Mouse (Mus musculus): ENCODE results near the gene Cc2d1a. TPM values are rescaled to one million over a fixed set of nuclear protein-coding genes. Genes with fewer than 3 reads are reported as not detected.

Cc2d1a gene
- polyA plus RNA-seq, 1 experiment from 2014 or later = 18.6 TPM

GRCm38 (mm10) chr8:84170096-84170495, 22.4 kb upstream of the Cc2d1a start:
- H3K9me3 ChIP-seq (replicated peaks) = no peaks in the 10 kb centered on the region
- ATAC-seq = no peak
- whole genome bisulfite sequencing = 95% methylated on average over 5 of the region's 5 CpGs
- no peaks in the 10 kb centered on the region for H3K27me3 ChIP-seq
- H3K36me3 ChIP-seq (ENCODE audit: poor library complexity, severe bottlenecking) = peaks cover 58% of the 10 kb centered on the region
- no peak overlapping the region for H3K4me2 ChIP-seq
- H3K9ac ChIP-seq = no peak overlapping the region
- no peaks in the 10 kb centered on the region for H3K4me1 ChIP-seq
- no peak overlapping the region for H3K27ac ChIP-seq
- no peak overlapping the region for H3K4me3 ChIP-seq

GRCm38 (mm10) chr8:84167696-84168095, 20.0 kb upstream of the Cc2d1a start:
- Histone ChIP-seq H3K4me1 (no peaks in the 10 kb centered on the region), H3K9me3 (replicated peaks) (no peaks in the 10 kb centered on the region), H3K27me3 (no peaks in the 10 kb centered on the region), H3K9ac (no peak overlapping the region), H3K36me3 (ENCODE audit: poor library complexity, severe bottlenecking) (peaks cover 44% of the 10 kb centered on the region), H3K4me2 (no peak overlapping the region), H3K4me3 (no peak overlapping the region), H3K27ac (no peak overlapping the region; the same call in 1 of the 2 replicates)
- WGBS = 94% methylated on average over 2 of the region's 2 CpGs
- no peak for ATAC-seq

GRCm38 (mm10) chr8:84157620-84158019, 9.9 kb upstream of the Cc2d1a start:
- Histone ChIP-seq H3K36me3 (ENCODE audit: poor library complexity, severe bottlenecking) (peaks cover 36% of the 10 kb centered on the region), H3K27me3 (no peaks in the 10 kb centered on the region), H3K4me1 (no peaks in the 10 kb centered on the region), H3K27ac (no peak overlapping the region), H3K9ac (no peak overlapping the region), H3K9me3 (replicated peaks) (no peaks in the 10 kb centered on the region), H3K4me2 (no peak overlapping the region), H3K4me3 (no peak overlapping the region)
- ATAC-seq = no peak
- WGBS = 85% methylated on average over 4 of the region's 4 CpGs

DNA sequence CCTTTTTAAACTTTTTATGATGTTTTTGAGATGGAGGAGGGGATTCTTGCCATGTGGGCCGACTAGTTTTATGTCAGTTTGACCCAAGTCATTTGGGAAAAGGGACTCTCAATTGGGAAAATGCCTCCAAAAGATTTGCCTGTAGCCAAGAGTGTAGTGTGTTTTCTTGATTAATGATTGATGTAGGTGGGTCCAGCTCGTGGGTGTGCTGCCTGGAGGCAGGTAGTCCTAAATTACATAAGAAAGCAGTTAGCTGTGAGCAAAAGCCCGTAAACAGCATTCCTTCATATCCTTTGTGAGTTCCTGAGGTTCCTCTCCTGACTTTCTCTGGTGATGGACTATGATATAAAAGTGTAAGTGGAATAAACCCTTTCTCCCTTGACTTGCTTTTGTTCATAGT, 1.4 kb upstream of the Cc2d1a start:
- H3K36me3 ChIP-seq (ENCODE audit: poor library complexity, severe bottlenecking) = peaks cover 14% of the 10 kb centered on the region
- no peaks in the 10 kb centered on the region for H3K27me3 ChIP-seq
- no peak for ATAC-seq
- H3K4me3 ChIP-seq = no peak overlapping the region
- peaks cover 25% of the 10 kb centered on the region for H3K4me1 ChIP-seq
- WGBS = 81% methylated on average over 3 of the region's 3 CpGs
- no peak overlapping the region for H3K9ac ChIP-seq
- H3K4me2 ChIP-seq = no peak overlapping the region
- no peak overlapping the region for H3K27ac ChIP-seq
- no peaks in the 10 kb centered on the region for H3K9me3 ChIP-seq (replicated peaks)

- Histone ChIP-seq H3K9me3 (replicated peaks) (no peaks in the 10 kb centered on the region), H3K4me2 (peak overlapping the region; percentile 91), H3K27me3 (no peaks in the 10 kb centered on the region), H3K4me3 (peak overlapping the region; percentile 68), H3K4me1 (peaks cover 25% of the 10 kb centered on the region), H3K9ac (peak overlapping the region; percentile 86), H3K36me3 (ENCODE audit: poor library complexity, severe bottlenecking) (peaks cover 18% of the 10 kb centered on the region), H3K27ac (no peak overlapping the region)
- 89% methylated on average over 5 of the region's 5 CpGs for WGBS
- ATAC-seq = no peak; the same call in 1 of the 2 replicates
Observed at GRCm38 (mm10) chr8:84148531-84148850, 755 bp upstream of the Cc2d1a start.

GRCm38 (mm10) chr8:84147324-84147766, 391 bp downstream of the Cc2d1a start:
- Histone ChIP-seq H3K9me3 (replicated peaks) (no peaks in the 10 kb centered on the region), H3K36me3 (ENCODE audit: poor library complexity, severe bottlenecking) (peaks cover 30% of the 10 kb centered on the region), H3K27me3 (no peaks in the 10 kb centered on the region), H3K27ac (no peak overlapping the region), H3K4me3 (peak overlapping the region; percentile 68), H3K9ac (peak overlapping the region; percentile 86), H3K4me1 (peaks cover 25% of the 10 kb centered on the region), H3K4me2 (peak overlapping the region; percentile 91)
- ATAC-seq = no peak; the same call in 1 of the 2 replicates
- 11% methylated on average over 14 of the region's 14 CpGs for WGBS

GRCm38 (mm10) chr8:84144636-84145245, 3.0 kb downstream of the Cc2d1a start:
- H3K36me3 ChIP-seq (ENCODE audit: poor library complexity, severe bottlenecking) = peaks cover 55% of the 10 kb centered on the region
- WGBS = 92% methylated on average over 8 of the region's 8 CpGs
- ATAC-seq = no peak
- H3K4me2 ChIP-seq = no peak overlapping the region
- H3K27ac ChIP-seq = no peak overlapping the region
- H3K9ac ChIP-seq = no peak overlapping the region
- H3K9me3 ChIP-seq (replicated peaks) = no peaks in the 10 kb centered on the region
- no peak overlapping the region for H3K4me3 ChIP-seq
- no peaks in the 10 kb centered on the region for H3K27me3 ChIP-seq
- peaks cover 25% of the 10 kb centered on the region for H3K4me1 ChIP-seq

DNA sequence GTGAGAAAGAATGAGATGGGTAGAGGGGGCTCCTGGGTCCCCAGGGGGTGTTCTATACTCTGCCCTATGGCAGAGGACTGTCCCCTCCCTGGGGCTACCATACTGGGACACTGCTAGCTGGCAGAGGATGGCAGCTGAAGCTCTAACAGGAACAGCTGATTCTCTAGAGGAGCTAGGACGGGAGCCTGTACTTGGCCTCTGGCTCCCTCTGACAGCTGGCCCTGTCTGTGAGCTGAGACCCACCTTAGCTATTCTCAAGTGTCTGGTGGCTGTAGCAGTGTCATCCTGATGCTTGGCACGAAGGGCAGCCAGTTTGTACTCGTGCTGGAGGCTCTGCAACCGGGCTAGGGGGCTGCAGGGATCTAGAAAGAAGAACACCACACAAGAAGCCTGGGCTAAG, 6.9 kb downstream of the Cc2d1a start:
- Histone ChIP-seq H3K4me3 (no peak overlapping the region), H3K9me3 (replicated peaks) (no peaks in the 10 kb centered on the region), H3K4me1 (0 out of 2 replicates have a peak, but pooled peaks cover under 1% of the 10 kb centered on the region), H3K4me2 (no peak overlapping the region), H3K9ac (no peak overlapping the region), H3K36me3 (ENCODE audit: poor library complexity, severe bottlenecking) (peaks cover 94% of the 10 kb centered on the region), H3K27ac (no peak overlapping the region), H3K27me3 (no peaks in the 10 kb centered on the region)
- ATAC-seq = no peak
- 88% methylated on average over 4 of the region's 4 CpGs for WGBS

DNA sequence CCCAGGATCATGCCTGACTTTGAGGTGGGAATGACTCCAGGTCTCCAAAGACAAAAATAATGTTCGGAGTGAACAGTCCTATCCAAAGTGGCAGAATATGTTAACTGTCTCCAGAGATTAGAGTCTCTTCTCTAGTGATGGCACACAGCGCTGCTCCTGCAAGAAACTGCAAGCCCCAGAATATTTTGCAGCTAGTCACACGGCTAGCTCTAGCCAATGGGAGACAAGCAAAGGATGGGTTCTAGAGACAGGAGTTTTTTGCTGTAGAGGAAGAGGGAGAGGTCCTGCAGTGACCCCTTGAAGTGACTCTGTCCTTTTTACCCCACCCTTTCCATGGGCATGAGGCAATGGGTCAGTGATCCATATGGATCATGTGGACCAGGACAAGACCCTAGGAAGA, 9.9 kb downstream of the Cc2d1a start:
- no peaks in the 10 kb centered on the region for H3K4me1 ChIP-seq
- ATAC-seq = no peak
- no peak overlapping the region for H3K9ac ChIP-seq
- H3K9me3 ChIP-seq (replicated peaks) = no peaks in the 10 kb centered on the region
- peaks cover 99% of the 10 kb centered on the region for H3K36me3 ChIP-seq (ENCODE audit: poor library complexity, severe bottlenecking)
- no peaks in the 10 kb centered on the region for H3K27me3 ChIP-seq
- no peak overlapping the region for H3K4me3 ChIP-seq
- 93% methylated on average over 3 of the region's 3 CpGs for WGBS
- no peak overlapping the region for H3K27ac ChIP-seq
- H3K4me2 ChIP-seq = no peak overlapping the region

DNA sequence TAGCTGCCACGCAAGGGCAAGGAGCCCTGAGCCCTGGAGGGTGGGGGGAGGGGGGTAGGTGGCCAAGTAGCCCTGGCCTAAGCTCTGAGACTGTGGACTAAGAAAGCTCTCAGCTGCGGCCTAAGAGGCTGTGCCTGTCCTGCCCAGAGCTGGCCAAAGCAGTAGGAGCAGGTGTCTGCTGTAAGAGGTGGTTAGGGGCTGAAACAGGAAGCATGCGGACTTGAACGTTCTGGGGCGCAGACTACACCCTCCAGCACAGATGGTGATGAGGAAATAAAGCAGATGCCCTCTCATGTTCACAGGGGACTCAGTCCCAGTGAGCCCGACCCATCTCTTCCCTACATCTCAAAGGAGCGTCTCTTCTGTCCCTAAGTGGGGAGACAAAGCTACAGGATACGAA, 15.5 kb downstream of the Cc2d1a start:
- ATAC-seq = no peak
- Histone ChIP-seq H3K9me3 (replicated peaks) (no peaks in the 10 kb centered on the region), H3K9ac (no peak overlapping the region), H3K36me3 (ENCODE audit: poor library complexity, severe bottlenecking) (peaks cover 59% of the 10 kb centered on the region), H3K4me2 (no peak overlapping the region), H3K4me3 (no peak overlapping the region), H3K27ac (no peak overlapping the region), H3K27me3 (no peaks in the 10 kb centered on the region), H3K4me1 (peaks cover 5% of the 10 kb centered on the region; the same call in 1 of the 2 replicates)
- 88% methylated on average over 8 of the region's 8 CpGs for WGBS

DNA sequence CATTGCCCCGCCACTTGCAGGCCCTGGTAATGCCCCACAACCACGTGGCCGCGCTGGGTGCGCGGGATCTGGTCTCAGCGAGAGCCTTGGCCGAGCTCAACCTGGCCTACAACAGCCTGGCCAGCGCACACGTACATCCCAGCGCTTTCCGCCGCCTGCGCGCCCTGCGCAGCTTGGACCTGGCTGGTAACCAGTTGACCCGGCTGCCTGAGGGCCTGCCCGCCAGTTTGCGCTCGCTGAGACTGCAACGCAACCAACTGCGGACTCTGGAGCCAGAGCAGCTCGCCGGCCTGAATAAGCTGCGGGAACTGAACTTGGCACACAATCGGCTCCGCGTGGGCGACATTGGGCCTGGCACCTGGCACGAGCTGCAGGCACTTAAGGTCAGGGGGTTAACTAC, 16.9 kb downstream of the Cc2d1a start:
- Histone ChIP-seq H3K9me3 (replicated peaks) (no peaks in the 10 kb centered on the region), H3K4me1 (peaks cover 5% of the 10 kb centered on the region; the same call in 1 of the 2 replicates), H3K4me2 (no peak overlapping the region), H3K4me3 (no peak overlapping the region), H3K27ac (no peak overlapping the region), H3K27me3 (no peaks in the 10 kb centered on the region), H3K9ac (peak overlapping the region; percentile 34; the same call in 1 of the 2 replicates), H3K36me3 (ENCODE audit: poor library complexity, severe bottlenecking) (peaks cover 45% of the 10 kb centered on the region)
- WGBS = 46% methylated on average over 30 of the region's 30 CpGs
- ATAC-seq = no peak

- Histone ChIP-seq H3K9me3 (replicated peaks) (no peaks in the 10 kb centered on the region), H3K27me3 (no peaks in the 10 kb centered on the region), H3K9ac (no peak overlapping the region), H3K4me1 (peaks cover 5% of the 10 kb centered on the region; the same call in 1 of the 2 replicates), H3K4me2 (no peak overlapping the region), H3K27ac (no peak overlapping the region), H3K4me3 (no peak overlapping the region), H3K36me3 (ENCODE audit: poor library complexity, severe bottlenecking) (peaks cover 20% of the 10 kb centered on the region)
- 68% methylated on average over 8 of the region's 8 CpGs for WGBS
- no peak for ATAC-seq
Observed at GRCm38 (mm10) chr8:84128277-84128676, 19.5 kb downstream of the Cc2d1a start.

Measured in forebrain, embryonic 13.5 days (tissue).